Mouse (Mus musculus) limb, embryonic 11.5 days (tissue): ENCODE results near the gene Ets1. TPM values are rescaled to one million over a fixed set of nuclear protein-coding genes. Genes with fewer than 3 reads are reported as not detected.

Source experiments
- ATAC-seq: fragments of 200-750 bp; cut with Nextera tagmentation; 2 replicates; pipeline ENCODE4 v1.8.0; 2017; ENCODE audit warnings: low read depth; ENCODE audit not compliant: insufficient number of reproducible peaks, low FRiP score, low TSS enrichment
- DNase-seq: peaks from one replicate; pipeline ENCODE4 v3.0.0-alpha.2; 2015; ENCODE audit warnings: low spot score
- H3K27ac ChIP-seq: fragments of 300-500 bp; sonication (generic); replicated peaks from 2 replicates; pipeline ENCODE4 v1.5.1; 2014; ENCODE audit warnings: low read depth, mild to moderate bottlenecking, low read length
- H3K27me3 ChIP-seq: fragments of 300-500 bp; sonication (generic); 2 replicates; pipeline ENCODE4 v1.6.1; 2014; ENCODE audit warnings: mild to moderate bottlenecking, low read length, mixed read lengths; ENCODE audit not compliant: control insufficient read depth, insufficient read depth
- H3K36me3 ChIP-seq: fragments of 300-500 bp; sonication (generic); 2 replicates; pipeline ENCODE4 v1.6.1; 2014; ENCODE audit warnings: mild to moderate bottlenecking, low read length, moderate library complexity, mixed read lengths; ENCODE audit not compliant: control insufficient read depth, insufficient read depth
- H3K4me1 ChIP-seq: fragments of 300-500 bp; sonication (generic); 2 replicates; pipeline ENCODE4 v1.6.1; 2014; ENCODE audit warnings: low read length, mixed read lengths; ENCODE audit not compliant: control insufficient read depth, insufficient read depth
- H3K4me2 ChIP-seq: fragments of 300-500 bp; sonication (generic); 2 replicates; pipeline ENCODE4 v1.6.1; 2014; ENCODE audit warnings: low read depth, mild to moderate bottlenecking, moderate library complexity; ENCODE audit not compliant: severe bottlenecking
- H3K4me3 ChIP-seq: fragments of 300-500 bp; sonication (generic); 2 replicates; pipeline ENCODE4 v1.5.1; 2014; ENCODE audit warnings: low read depth, low read length
- H3K9ac ChIP-seq: fragments of 300-500 bp; sonication (generic); 2 replicates; pipeline ENCODE4 v1.6.1; 2014; ENCODE audit warnings: mild to moderate bottlenecking, low read length
- H3K9me3 ChIP-seq: fragments of 300-500 bp; sonication (generic); 2 replicates; pipeline ENCODE4 v1.6.1; 2016; ENCODE audit warnings: low read length; ENCODE audit not compliant: control insufficient read depth
- WGBS: fragments of 180-500 bp; shearing (Covaris S2); extraction: QIAGEN DNeasy Blood & Tissue Kit; methylation state at CpG from one replicate; pipeline ENCODE4 v1.1.7; 2014; 5-methylcytosine and 5-hydroxymethylcytosine counted together
- polyA plus RNA-seq: library from polyadenylated mRNA; unstranded; fragments of >200 nt; fragmentation: Nextera tagmentation; extraction: Ambion mirVana; gene quantifications from 2 replicates; pipeline ENCODE4 v1.2.1, GENCODE M21; 2014

The Ets1 gene
- polyA plus RNA-seq, 1 experiment from 2014 or later, result 34.0 TPM

GRCm38 (mm10) chr9:32619661-32620060 is 16.4 kb upstream of the Ets1 start:
- Histone ChIP-seq H3K4me3 (no peak overlapping the region), H3K27me3 (no peaks in the 10 kb centered on the region), H3K4me2 (no peak overlapping the region), H3K9me3 (no peaks in the 10 kb centered on the region), H3K36me3 (no peaks in the 10 kb centered on the region), H3K4me1 (no peaks in the 10 kb centered on the region), H3K27ac (no peak overlapping the region), H3K9ac (no peak overlapping the region)
- no peak for ATAC-seq
- DNase-seq, result no peak
- 95% methylated on average over 6 of the region's 6 CpGs for WGBS

- Histone ChIP-seq H3K9ac (no peak overlapping the region), H3K4me1 (no peaks in the 10 kb centered on the region), H3K4me3 (no peak overlapping the region), H3K27ac (no peak overlapping the region), H3K4me2 (no peak overlapping the region), H3K27me3 (no peaks in the 10 kb centered on the region), H3K9me3 (no peaks in the 10 kb centered on the region), H3K36me3 (no peaks in the 10 kb centered on the region)
- WGBS, result 96% methylated on average over 3 of the region's 3 CpGs
- DNase-seq (no peak), ATAC-seq (no peak)
Measured at GRCm38 (mm10) chr9:32620446-32620845, 15.6 kb upstream of the Ets1 start.

GRCm38 (mm10) chr9:32629385-32629981 is 6.5 kb upstream of the Ets1 start:
- no peaks in the 10 kb centered on the region for H3K27me3 ChIP-seq
- H3K4me1 ChIP-seq, result no peaks in the 10 kb centered on the region; the same call in 1 of the 2 replicates
- ATAC-seq (no peak), DNase-seq (no peak)
- WGBS, result 12% methylated on average over 1 of the region's 1 CpGs
- no peak overlapping the region for H3K4me2 ChIP-seq
- no peak overlapping the region for H3K4me3 ChIP-seq
- no peaks in the 10 kb centered on the region for H3K36me3 ChIP-seq
- H3K9me3 ChIP-seq, result no peaks in the 10 kb centered on the region
- H3K27ac ChIP-seq, result no peak overlapping the region
- no peak overlapping the region for H3K9ac ChIP-seq

DNA sequence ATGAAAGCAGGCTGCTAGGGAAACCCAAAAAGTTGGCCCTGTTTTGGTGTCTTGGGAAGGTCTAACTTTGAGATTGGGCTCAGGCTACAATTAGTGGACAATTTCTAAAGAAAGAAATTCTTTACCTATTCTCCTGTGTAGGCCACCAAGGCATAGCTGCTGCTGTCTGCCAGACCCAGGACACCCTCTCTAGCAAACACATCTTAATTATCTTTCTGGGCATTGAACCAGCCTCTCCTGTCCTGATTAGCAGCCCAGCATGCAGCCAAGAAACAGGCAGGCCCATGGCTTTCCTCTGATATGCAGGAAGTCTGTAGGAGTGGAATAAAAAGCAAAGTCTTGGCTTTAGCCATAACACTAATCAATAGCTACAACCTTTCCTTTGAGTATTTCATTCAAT is 4.7 kb upstream of the Ets1 start:
- Histone ChIP-seq H3K36me3 (no peaks in the 10 kb centered on the region), H3K4me3 (no peak overlapping the region), H3K27me3 (no peaks in the 10 kb centered on the region), H3K4me2 (no peak overlapping the region), H3K27ac (no peak overlapping the region), H3K4me1 (no peaks in the 10 kb centered on the region; the same call in 1 of the 2 replicates), H3K9ac (no peak overlapping the region), H3K9me3 (no peaks in the 10 kb centered on the region)
- ATAC-seq, result no peak
- DNase-seq, result no peak

DNA sequence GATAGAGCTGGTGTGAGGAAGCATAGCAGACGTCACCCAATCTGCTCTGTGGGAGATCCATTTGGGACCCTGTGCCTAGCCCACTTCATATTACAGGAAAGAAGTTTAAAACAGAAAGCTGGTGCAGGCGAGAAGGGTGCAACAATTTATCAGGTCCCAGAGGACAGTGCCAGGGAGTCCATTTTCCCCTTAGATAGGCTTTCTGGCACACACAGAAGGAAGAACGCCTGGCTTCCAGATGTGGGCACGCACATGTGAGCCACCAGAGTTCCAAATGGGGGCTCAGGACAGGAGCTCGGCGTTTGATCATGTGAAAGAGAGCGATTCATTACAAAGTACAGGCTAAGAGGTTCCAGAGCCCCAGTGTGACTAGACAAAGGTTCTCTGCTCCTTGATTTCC is 3.8 kb upstream of the Ets1 start:
- no peak overlapping the region for H3K27ac ChIP-seq
- H3K4me2 ChIP-seq, result no peak overlapping the region
- ATAC-seq (no peak), DNase-seq (peak; percentile 60)
- no peak overlapping the region for H3K4me3 ChIP-seq
- WGBS, result 25% methylated on average over 7 of the region's 7 CpGs
- peaks cover 4% of the 10 kb centered on the region; the same call in 1 of the 2 replicates for H3K4me1 ChIP-seq
- H3K27me3 ChIP-seq, result no peaks in the 10 kb centered on the region
- H3K9me3 ChIP-seq, result no peaks in the 10 kb centered on the region
- H3K36me3 ChIP-seq, result no peaks in the 10 kb centered on the region
- no peak overlapping the region for H3K9ac ChIP-seq

DNA sequence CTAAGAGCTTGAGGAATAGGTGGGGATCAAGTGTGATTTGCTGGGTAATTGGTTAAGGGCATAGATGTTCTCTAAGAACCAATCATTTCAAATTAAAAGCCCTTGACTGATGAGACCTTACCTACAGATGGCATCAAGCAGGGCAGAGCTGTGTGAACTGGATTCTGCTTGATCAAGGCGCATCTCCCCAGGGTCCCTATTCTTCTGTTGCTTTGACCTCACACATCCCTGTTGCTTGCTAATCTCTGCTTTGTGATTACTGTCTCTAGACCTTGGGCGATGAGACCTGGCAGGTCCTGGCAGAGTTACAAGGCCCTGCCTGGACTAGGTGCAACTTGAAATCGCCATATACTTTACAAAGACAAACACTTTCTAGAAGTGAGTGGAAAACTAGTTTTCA is 9.0 kb downstream of the Ets1 start:
- ATAC-seq (no peak), DNase-seq (no peak)
- no peak overlapping the region for H3K9ac ChIP-seq
- no peak overlapping the region for H3K4me3 ChIP-seq
- H3K27ac ChIP-seq, result no peak overlapping the region
- peaks cover 13% of the 10 kb centered on the region for H3K4me1 ChIP-seq
- 47% methylated on average over 3 of the region's 3 CpGs for WGBS
- no peak overlapping the region for H3K4me2 ChIP-seq
- H3K36me3 ChIP-seq, result no peaks in the 10 kb centered on the region
- H3K27me3 ChIP-seq, result no peaks in the 10 kb centered on the region
- H3K9me3 ChIP-seq, result no peaks in the 10 kb centered on the region

DNA sequence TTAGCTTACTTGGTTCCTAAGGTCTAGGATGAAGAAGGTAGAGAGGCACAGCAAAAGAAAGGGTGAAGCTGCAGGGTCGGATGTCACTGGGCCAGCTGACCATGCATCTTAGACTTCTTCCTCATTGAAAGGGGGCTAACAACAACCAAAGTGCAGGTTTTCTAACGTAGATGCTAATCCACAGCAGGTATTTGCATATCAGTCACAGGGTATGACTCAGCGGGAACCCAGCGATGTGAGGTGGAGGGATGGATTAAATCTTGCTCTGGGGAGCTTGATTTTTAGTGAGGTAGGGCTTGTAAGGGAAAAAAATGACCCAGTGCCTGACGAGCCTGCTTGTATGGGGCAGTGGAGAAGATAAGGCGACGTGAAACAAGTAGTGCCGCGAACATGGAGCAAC is 9.5 kb downstream of the Ets1 start:
- DNase-seq (no peak), ATAC-seq (no peak)
- Histone ChIP-seq H3K4me3 (no peak overlapping the region), H3K9ac (no peak overlapping the region), H3K27me3 (no peaks in the 10 kb centered on the region), H3K36me3 (no peaks in the 10 kb centered on the region), H3K4me1 (peaks cover 13% of the 10 kb centered on the region), H3K4me2 (no peak overlapping the region; the same call in 1 of the 2 replicates), H3K27ac (no peak overlapping the region), H3K9me3 (no peaks in the 10 kb centered on the region)
- 21% methylated on average over 9 of the region's 9 CpGs for WGBS

GRCm38 (mm10) chr9:32646539-32647258 is 10.7 kb downstream of the Ets1 start:
- H3K4me1 ChIP-seq, result peaks cover 13% of the 10 kb centered on the region
- peak overlapping the region; percentile 20; the same call in 1 of the 2 replicates for H3K4me2 ChIP-seq
- DNase-seq, result no peak
- no peaks in the 10 kb centered on the region for H3K27me3 ChIP-seq
- H3K4me3 ChIP-seq, result no peak overlapping the region
- no peaks in the 10 kb centered on the region for H3K36me3 ChIP-seq
- H3K9ac ChIP-seq, result no peak overlapping the region
- no peak for ATAC-seq
- H3K9me3 ChIP-seq, result no peaks in the 10 kb centered on the region
- WGBS, result 45% methylated on average over 11 of the region's 11 CpGs
- no peak overlapping the region for H3K27ac ChIP-seq
